10 mouse cellular contexts compared by ENCODE assay signal in genomic region chr15:5237012-5237660, GRCm38 (mm10). TPM values are rescaled to one million over a fixed set of nuclear protein-coding genes. Genes with fewer than 3 reads are reported as not detected.
DNase-seq lines count a peak whose midpoint lies in the region; ATAC-seq and TF ChIP-seq lines count a peak whose summit lies in the region.
"Had no signal": no experiment of that assay in that cellular context is flagged by ENCODE, and none has a peak within 500 bp of the region (broad histone marks: within the 10 kb centered on the region; RNA-seq: fewer than 3 reads in every experiment).

No protein-coding gene starts in this region.

- TF ChIP-seq CTCF in G1E (IDR thresholded peaks at IDR 0.05; ENCODE audit: low read depth, low read length): no peak
- TF ChIP-seq CTCF in left cerebral cortex, adult 2 months (IDR thresholded peaks at IDR 0.05): no peak

- DNase-seq in hindbrain, embryonic 11.5 days (ENCODE audit: low spot score): no peak
- DNase-seq in 3T3-L1 (ENCODE audit: low read depth, low spot score): peak; percentile 12
- DNase-seq in G1E (ENCODE audit: low spot score): no peak
- no peak for DNase-seq in embryo, embryonic 10.5 days (ENCODE audit: low spot score)
- DNase-seq in left cerebral cortex, adult 2 months (ENCODE audit: extremely low spot score in 1 of 2, low spot score in 2 of 2): no peak
- DNase-seq in liver, embryonic 11.5 days (ENCODE audit: low spot score): no peak

- H3K9ac ChIP-seq in hindbrain, embryonic 11.5 days (ENCODE audit: low read depth, low read length): no peak overlapping the region
- no peak overlapping the region for H3K9ac ChIP-seq in hindbrain, embryonic 16.5 days (ENCODE audit: low read depth, low read length)
- H3K9ac ChIP-seq in liver, embryonic 11.5 days (ENCODE audit: low read depth, low read length): no peak overlapping the region

- H3K4me2 ChIP-seq in hindbrain, embryonic 11.5 days (replicated peaks; ENCODE audit: low read depth, low read length): no peak overlapping the region
- no peak overlapping the region for H3K4me2 ChIP-seq in hindbrain, embryonic 16.5 days (ENCODE audit: low read length)
- no peak overlapping the region for H3K4me2 ChIP-seq in liver, embryonic 11.5 days

- no peaks in the 10 kb centered on the region for H3K9me3 ChIP-seq in hindbrain, embryonic 11.5 days (ENCODE audit: control insufficient read depth, low read length)
- no peaks in the 10 kb centered on the region for H3K9me3 ChIP-seq in hindbrain, embryonic 16.5 days (ENCODE audit: control insufficient read depth, low read length)
- no peaks in the 10 kb centered on the region for H3K9me3 ChIP-seq in G1E (replicated peaks)
- no peaks in the 10 kb centered on the region for H3K9me3 ChIP-seq in liver, embryonic 11.5 days (ENCODE audit: control insufficient read depth, low read length)
- H3K9me3 ChIP-seq: limb, embryonic 10.5 days had no signal

- intact Hi-C loops in left cerebral cortex, adult 2 months (cut with DNase I): no loop called here

- ATAC-seq in hindbrain, embryonic 11.5 days (ENCODE audit: low FRiP score): 0 out of 2 replicates have a peak, but pooled peaks have one; percentile 56
- ATAC-seq in hindbrain, embryonic 16.5 days: no peak
- ATAC-seq in G1E (ENCODE audit: extremely low read depth, insufficient number of reproducible peaks, low FRiP score, poor library complexity, severe bottlenecking): no peak
- peak; percentile 62 for ATAC-seq in inflammation-experienced regulatory T-cells, adult 6 months
- ATAC-seq in liver, embryonic 11.5 days (replicated peaks; ENCODE audit: low FRiP score): no peak
- ATAC-seq: Patski had no signal

- peaks cover 9% of the 10 kb centered on the region for H3K27me3 ChIP-seq in hindbrain, embryonic 11.5 days (ENCODE audit: control insufficient read depth, insufficient read depth, low read length)
- H3K27me3 ChIP-seq in hindbrain, embryonic 16.5 days (replicated peaks; ENCODE audit: control insufficient read depth, insufficient read depth, low read length): no peaks in the 10 kb centered on the region
- H3K27me3 ChIP-seq in G1E (ENCODE audit: insufficient read depth, low read length): no peaks in the 10 kb centered on the region
- H3K27me3 ChIP-seq in liver, embryonic 11.5 days (replicated peaks; ENCODE audit: control insufficient read depth, insufficient read depth, low read length): peaks cover under 1% of the 10 kb centered on the region; the same call in 1 of the 2 replicates
- H3K27me3 ChIP-seq: Patski had no signal

- H3K4me3 ChIP-seq in hindbrain, embryonic 11.5 days (ENCODE audit: low read depth, low read length): no peak overlapping the region
- H3K4me3 ChIP-seq in hindbrain, embryonic 16.5 days (ENCODE audit: low read length): no peak overlapping the region
- H3K4me3 ChIP-seq in G1E (ENCODE audit: low read depth, low read length): peak overlapping the region; percentile 67; the same call in 1 of the 2 replicates
- no peak overlapping the region for H3K4me3 ChIP-seq in left cerebral cortex, adult 2 months
- H3K4me3 ChIP-seq in liver, embryonic 11.5 days (ENCODE audit: low read depth, low read length): no peak overlapping the region
- H3K4me3 ChIP-seq: limb, embryonic 10.5 days had no signal

- 78% methylated on average over 7 of the region's 7 CpGs for WGBS in hindbrain, embryonic 11.5 days
- 49% methylated on average over 7 of the region's 7 CpGs for WGBS in hindbrain, embryonic 16.5 days
- WGBS in liver, embryonic 11.5 days: 61% methylated on average over 7 of the region's 7 CpGs

- no peaks in the 10 kb centered on the region for H3K36me3 ChIP-seq in hindbrain, embryonic 11.5 days (ENCODE audit: control insufficient read depth, insufficient read depth, low read length)
- H3K36me3 ChIP-seq in hindbrain, embryonic 16.5 days (ENCODE audit: control insufficient read depth, insufficient read depth, low read length): no peaks in the 10 kb centered on the region
- H3K36me3 ChIP-seq in G1E (replicated peaks): peaks cover 67% of the 10 kb centered on the region
- no peaks in the 10 kb centered on the region for H3K36me3 ChIP-seq in liver, embryonic 11.5 days (ENCODE audit: control insufficient read depth, insufficient read depth, low read length)
- H3K36me3 ChIP-seq: limb, embryonic 10.5 days had no signal

- H3K4me1 ChIP-seq in hindbrain, embryonic 11.5 days (replicated peaks; ENCODE audit: control insufficient read depth, insufficient read depth, low read length): peaks cover 2% of the 10 kb centered on the region; the same call in 1 of the 2 replicates
- peaks cover 4% of the 10 kb centered on the region for H3K4me1 ChIP-seq in hindbrain, embryonic 16.5 days (ENCODE audit: control insufficient read depth, insufficient read depth, low read depth, low read length)
- peaks cover 54% of the 10 kb centered on the region for H3K4me1 ChIP-seq in G1E (ENCODE audit: insufficient read depth, low read depth, low read length)
- peaks cover 20% of the 10 kb centered on the region for H3K4me1 ChIP-seq in liver, embryonic 11.5 days (replicated peaks; ENCODE audit: control insufficient read depth, insufficient read depth, low read length)

- H3K27ac ChIP-seq in hindbrain, embryonic 11.5 days (ENCODE audit: low read depth, low read length): no peak overlapping the region
- H3K27ac ChIP-seq in hindbrain, embryonic 16.5 days (ENCODE audit: low read depth, low read length): no peak overlapping the region
- H3K27ac ChIP-seq in left cerebral cortex, adult 2 months: no peak overlapping the region
- no peak overlapping the region for H3K27ac ChIP-seq in liver, embryonic 11.5 days (ENCODE audit: low read depth, low read length)
- H3K27ac ChIP-seq: limb, embryonic 10.5 days had no signal

RNA-seq across cellular contexts. Expression of gene Ptger4, which starts 6.9 kb away (rescaled TPM):
- 0.97 and 1.0 TPM in 2 replicates for polyA plus RNA-seq in hindbrain, embryonic 11.5 days (2014; fragmentation: Nextera tagmentation; extraction: Ambion mirVana)
- polyA plus RNA-seq in hindbrain, embryonic 16.5 days (2015; fragmentation: Nextera tagmentation; extraction: Ambion mirVana): 3.4 and 3.9 TPM in 2 replicates
- total RNA-seq in G1E (2014; fragmentation: Nextera tagmentation) (19.4 and 20.5 TPM in 2 replicates), G1E (2017) (6.9 and 7.7 TPM in 2 replicates)
- 14.9 and 15.9 TPM in 2 replicates for polyA plus RNA-seq in G1E (2012)
- 10 to 100 TPM; 25.0 to 27.1 (median 26.3) TPM for polyA plus RNA-seq in inflammation-experienced regulatory T-cells, adult 6 months (2017; shearing (Covaris generic))
- 1 to 10 TPM; 1.1 to 1.2 TPM for total RNA-seq in left cerebral cortex, adult 2 months (2021)
- polyA plus RNA-seq in liver, embryonic 11.5 days (2014; fragmentation: Nextera tagmentation; extraction: Ambion mirVana): 5.1 and 5.8 TPM in 2 replicates

RNA-seq across cellular contexts. Expression of gene Ttc33, which starts 51.8 kb away (rescaled TPM):
- polyA plus RNA-seq in hindbrain, embryonic 11.5 days (2014; fragmentation: Nextera tagmentation; extraction: Ambion mirVana): 50.6 and 52.1 TPM in 2 replicates
- polyA plus RNA-seq in hindbrain, embryonic 16.5 days (2015; fragmentation: Nextera tagmentation; extraction: Ambion mirVana): 52.5 and 54.3 TPM in 2 replicates
- 14.8 and 26.0 TPM in 2 replicates for total RNA-seq in G1E (2014; fragmentation: Nextera tagmentation)
- total RNA-seq in G1E (2017): 63.5 and 64.7 TPM in 2 replicates
- polyA plus RNA-seq in G1E (2012): 10.6 and 47.8 TPM in 2 replicates
- 10 to 100 TPM; 58.5 to 62.4 (median 61.3) TPM for polyA plus RNA-seq in inflammation-experienced regulatory T-cells, adult 6 months (2017; shearing (Covaris generic))
- 10 to 100 TPM; 90.7 to 95.1 TPM for total RNA-seq in left cerebral cortex, adult 2 months (2021)
- polyA plus RNA-seq in liver, embryonic 11.5 days (2014; fragmentation: Nextera tagmentation; extraction: Ambion mirVana): 29.2 and 32.3 TPM in 2 replicates

Comparison
In these comparisons a context has a peak if more than half of its experiments do, and no peak if none do; other contexts are left out.
1. ATAC-seq: peak in hindbrain, embryonic 11.5 days (single experiment) and inflammation-experienced regulatory T-cells, adult 6 months (single experiment); none in hindbrain, embryonic 16.5 days (single experiment), G1E (single experiment) and liver, embryonic 11.5 days (single experiment).